Mouse (Mus musculus) embryonic facial prominence, embryonic 11.5 days (tissue): Measurements from ENCODE around the gene Nfic. TPM values are rescaled to one million over a fixed set of nuclear protein-coding genes. Genes with fewer than 3 reads are reported as not detected.

Source experiments
- ATAC-seq: fragments of 200-750 bp; cut with Nextera tagmentation; replicated peaks from 2 replicates; pipeline ENCODE4 v1.8.0; 2017; ENCODE audit warnings: low read depth; ENCODE audit not compliant: insufficient number of reproducible peaks, low FRiP score, low TSS enrichment
- DNase-seq: peaks from one replicate; pipeline ENCODE4 v3.0.0-alpha.2; 2015; ENCODE audit warnings: low spot score
- H3K27ac ChIP-seq: fragments of 300-500 bp; sonication (generic); replicated peaks from 2 replicates; pipeline ENCODE4 v1.5.1; 2014; ENCODE audit warnings: mild to moderate bottlenecking, low read depth, low read length, control low read depth
- H3K27me3 ChIP-seq: fragments of 300-500 bp; sonication (generic); 2 replicates; pipeline ENCODE4 v1.6.1; 2014; ENCODE audit warnings: mild to moderate bottlenecking, low read length, moderate library complexity, mixed read lengths; ENCODE audit not compliant: control insufficient read depth, insufficient read depth
- H3K36me3 ChIP-seq: fragments of 300-500 bp; sonication (generic); replicated peaks from 2 replicates; pipeline ENCODE4 v1.6.1; 2014; ENCODE audit warnings: low read depth, mild to moderate bottlenecking, low read length, moderate library complexity, mixed read lengths; ENCODE audit not compliant: control insufficient read depth, insufficient read depth
- H3K4me1 ChIP-seq: fragments of 300-500 bp; sonication (generic); 2 replicates; pipeline ENCODE4 v1.6.1; 2014; ENCODE audit warnings: low read length, mixed read lengths; ENCODE audit not compliant: control insufficient read depth, insufficient read depth
- H3K4me2 ChIP-seq: fragments of 300-500 bp; sonication (generic); 2 replicates; pipeline ENCODE4 v1.6.1; 2014; ENCODE audit warnings: low read depth, mild to moderate bottlenecking, control low read depth, low read length, moderate library complexity
- H3K4me3 ChIP-seq: fragments of 300-500 bp; sonication (generic); 2 replicates; pipeline ENCODE4 v1.5.1; 2014; ENCODE audit warnings: low read depth, low read length, control low read depth
- H3K9ac ChIP-seq: fragments of 300-500 bp; sonication (generic); replicated peaks from 2 replicates; pipeline ENCODE4 v1.6.1; 2014; ENCODE audit warnings: mild to moderate bottlenecking, control low read depth, low read length
- H3K9me3 ChIP-seq: fragments of 300-500 bp; sonication (generic); replicated peaks from 2 replicates; pipeline ENCODE4 v1.6.1; 2016; ENCODE audit warnings: mild to moderate bottlenecking, low read length, inconsistent platforms, mixed read lengths; ENCODE audit not compliant: control insufficient read depth
- WGBS: fragments of 180-500 bp; shearing (Covaris S2); extraction: QIAGEN DNeasy Blood & Tissue Kit; methylation state at CpG from one replicate; pipeline ENCODE4 v1.1.7; 2014; 5-methylcytosine and 5-hydroxymethylcytosine counted together
- polyA plus RNA-seq: library from polyadenylated mRNA; unstranded; fragments of >200 nt; fragmentation: Nextera tagmentation; extraction: Ambion mirVana; gene quantifications from 2 replicates; pipeline ENCODE4 v1.2.1, GENCODE M21; 2014

The Nfic gene
- polyA plus RNA-seq, 1 experiment from 2014 or later, result 13.1 TPM

GRCm38 (mm10) chr10:81390678-81390965 is 64.8 kb downstream of the Nfic start:
- peaks cover 7% of the 10 kb centered on the region for H3K36me3 ChIP-seq
- H3K9ac ChIP-seq, result no peak overlapping the region
- no peak for ATAC-seq
- H3K27ac ChIP-seq, result no peak overlapping the region
- H3K4me2 ChIP-seq, result no peak overlapping the region
- no peak overlapping the region for H3K4me3 ChIP-seq
- no peaks in the 10 kb centered on the region for H3K27me3 ChIP-seq
- 88% methylated on average over 13 of the region's 13 CpGs for WGBS
- H3K9me3 ChIP-seq, result no peaks in the 10 kb centered on the region
- no peak for DNase-seq
- H3K4me1 ChIP-seq, result no peaks in the 10 kb centered on the region; the same call in 1 of the 2 replicates

DNA sequence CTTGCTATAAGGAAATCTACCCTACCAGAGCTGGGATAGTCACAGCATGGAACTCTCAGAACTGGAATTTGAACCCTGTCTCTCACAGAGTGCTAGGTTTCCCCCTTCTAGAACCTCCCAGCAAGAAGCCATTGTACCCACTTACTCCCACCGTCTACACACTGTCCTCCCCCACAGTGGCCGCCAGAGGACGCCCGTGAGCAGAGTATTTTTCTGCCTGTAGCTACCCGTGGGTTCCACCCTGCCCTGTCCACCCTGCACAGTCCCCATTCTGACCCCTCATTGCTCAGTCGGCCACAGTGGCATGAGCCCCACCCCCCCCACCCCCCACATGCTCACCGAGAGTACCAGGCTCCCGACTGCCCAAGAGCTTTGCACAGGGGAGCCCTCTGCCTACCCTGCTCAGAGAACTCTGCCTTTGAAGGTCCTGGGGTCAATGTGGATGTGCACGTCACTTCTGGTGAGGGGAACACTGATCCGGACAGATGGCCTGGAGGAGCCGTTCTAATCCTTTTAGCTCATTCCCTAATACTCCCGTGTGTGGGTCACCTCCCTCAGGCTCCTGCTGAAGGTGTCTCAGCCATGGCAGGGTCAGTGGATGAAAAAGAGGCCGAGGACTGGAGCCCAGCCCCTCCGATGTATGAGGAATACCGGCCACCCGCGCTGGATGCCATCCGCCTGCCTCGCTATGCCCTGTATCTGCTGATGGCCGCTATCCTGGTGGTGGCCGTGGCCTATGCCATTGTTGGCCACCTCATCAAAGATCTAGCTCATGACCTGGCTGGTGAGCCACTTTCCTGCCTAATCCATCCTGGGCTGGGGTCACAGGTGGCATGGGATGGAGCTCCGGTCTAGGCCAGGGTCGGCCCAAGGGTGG is 65.4 kb downstream of the Nfic start:
- ATAC-seq (peak; percentile 20), DNase-seq (peak; percentile 59)
- Histone ChIP-seq H3K36me3 (peaks cover 7% of the 10 kb centered on the region), H3K27me3 (no peaks in the 10 kb centered on the region), H3K4me2 (no peak overlapping the region), H3K27ac (no peak overlapping the region), H3K4me1 (no peaks in the 10 kb centered on the region; the same call in 1 of the 2 replicates), H3K9ac (no peak overlapping the region), H3K9me3 (no peaks in the 10 kb centered on the region), H3K4me3 (no peak overlapping the region)
- 62% methylated on average over 23 of the region's 23 CpGs for WGBS

GRCm38 (mm10) chr10:81389373-81389772 is 66.1 kb downstream of the Nfic start:
- 70% methylated on average over 3 of the region's 3 CpGs for WGBS
- Histone ChIP-seq H3K9me3 (no peaks in the 10 kb centered on the region), H3K36me3 (peaks cover 7% of the 10 kb centered on the region), H3K27ac (no peak overlapping the region), H3K9ac (no peak overlapping the region), H3K4me1 (no peaks in the 10 kb centered on the region; the same call in 1 of the 2 replicates), H3K4me3 (no peak overlapping the region), H3K27me3 (no peaks in the 10 kb centered on the region), H3K4me2 (no peak overlapping the region)
- DNase-seq (no peak), ATAC-seq (no peak)

DNA sequence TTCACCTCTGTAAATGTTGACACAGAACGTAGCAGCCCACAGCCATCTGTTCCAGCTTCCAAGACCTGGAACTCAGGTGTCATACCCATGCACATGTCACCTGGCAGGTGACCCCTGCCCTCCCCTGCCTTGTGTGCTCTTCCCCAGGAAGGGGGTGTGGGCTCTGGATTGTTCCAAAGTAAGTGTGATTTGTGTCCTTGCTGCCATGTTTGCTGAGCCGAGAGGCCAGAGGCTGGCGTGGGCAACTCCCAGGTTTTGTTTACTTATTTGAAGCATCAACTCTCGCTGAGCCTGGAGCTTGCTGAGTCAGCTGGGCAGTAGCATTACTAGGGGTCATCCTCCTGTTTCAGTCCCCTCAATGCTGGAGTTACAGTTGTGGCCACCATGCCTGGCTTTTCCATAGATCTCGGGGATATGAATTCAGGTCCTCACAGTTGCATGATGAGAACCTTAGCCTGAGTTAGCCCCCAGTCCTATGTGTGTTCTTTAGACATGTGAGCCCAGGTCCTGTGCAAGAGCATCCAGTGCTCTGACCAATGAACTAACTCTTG is 66.9 kb downstream of the Nfic start, which contains the start of gene Gm48552:
TSS of gene Gm48552 (plus strand) at position 501 of the 551 bp plus-strand sequence.
- H3K36me3 ChIP-seq, result peaks cover 7% of the 10 kb centered on the region
- 91% methylated on average over 5 of the region's 5 CpGs for WGBS
- no peaks in the 10 kb centered on the region; the same call in 1 of the 2 replicates for H3K4me1 ChIP-seq
- no peak within 1 kb of the TSS for H3K4me3 ChIP-seq
- ATAC-seq (no peak), DNase-seq (no peak)
- no peak within 1 kb of the TSS for H3K9ac ChIP-seq
- no peaks in the 10 kb centered on the region for H3K9me3 ChIP-seq
- no peak within 1 kb of the TSS for H3K4me2 ChIP-seq
- H3K27me3 ChIP-seq, result no peaks in the 10 kb centered on the region
- no peak within 1 kb of the TSS for H3K27ac ChIP-seq

- H3K9ac ChIP-seq, result no peak overlapping the region
- no peaks in the 10 kb centered on the region for H3K9me3 ChIP-seq
- H3K27ac ChIP-seq, result no peak overlapping the region
- H3K27me3 ChIP-seq, result no peaks in the 10 kb centered on the region
- no peak for DNase-seq
- H3K4me1 ChIP-seq, result no peaks in the 10 kb centered on the region
- WGBS, result 91% methylated on average over 20 of the region's 20 CpGs
- H3K4me2 ChIP-seq, result no peak overlapping the region
- no peak overlapping the region for H3K4me3 ChIP-seq
- ATAC-seq, result no peak
- peaks cover 7% of the 10 kb centered on the region for H3K36me3 ChIP-seq
These were observed 67.7 kb downstream of the Nfic start for GRCm38 (mm10) chr10:81387716-81388115.

DNA sequence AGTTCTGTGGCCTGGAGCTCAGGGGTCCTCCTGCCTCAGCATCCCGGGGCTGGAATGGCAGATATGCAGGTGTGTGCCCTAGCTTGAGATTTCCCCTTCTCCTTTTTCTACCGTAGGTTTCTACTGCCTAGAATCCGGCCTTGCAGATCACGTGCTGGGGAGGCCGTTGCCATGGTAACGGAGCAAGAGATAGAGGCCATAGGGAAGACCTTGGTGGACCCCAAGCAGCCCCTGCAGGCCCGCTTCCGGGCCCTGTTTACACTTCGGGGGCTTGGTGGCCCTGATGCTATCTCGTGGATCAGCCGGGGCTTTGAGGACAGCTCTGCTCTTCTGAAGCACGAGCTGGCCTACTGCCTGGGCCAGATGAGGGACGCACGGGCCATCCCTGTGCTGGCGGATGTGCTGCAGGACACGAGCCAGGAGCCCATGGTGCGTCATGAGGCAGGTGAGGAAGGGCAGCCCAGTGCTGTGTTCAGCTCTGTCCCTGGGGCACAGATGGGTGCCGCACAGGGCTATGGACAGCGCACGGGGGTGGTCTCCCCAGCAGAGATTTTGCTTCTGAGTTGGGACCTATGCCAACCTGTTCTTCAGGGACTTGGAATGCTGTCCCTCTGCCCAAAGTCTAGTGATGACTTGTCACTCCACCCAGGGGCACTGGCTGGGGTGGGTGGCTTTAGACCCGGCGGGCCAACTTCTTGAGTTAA is 69.7 kb downstream of the Nfic start:
- no peaks in the 10 kb centered on the region for H3K9me3 ChIP-seq
- no peak overlapping the region; the same call in 1 of the 2 replicates for H3K4me2 ChIP-seq
- H3K36me3 ChIP-seq, result peaks cover 7% of the 10 kb centered on the region
- no peaks in the 10 kb centered on the region for H3K4me1 ChIP-seq
- no peak overlapping the region for H3K9ac ChIP-seq
- no peak for DNase-seq
- no peak overlapping the region for H3K4me3 ChIP-seq
- H3K27ac ChIP-seq, result no peak overlapping the region
- 87% methylated on average over 22 of the region's 22 CpGs for WGBS
- no peak for ATAC-seq
- no peaks in the 10 kb centered on the region for H3K27me3 ChIP-seq

DNA sequence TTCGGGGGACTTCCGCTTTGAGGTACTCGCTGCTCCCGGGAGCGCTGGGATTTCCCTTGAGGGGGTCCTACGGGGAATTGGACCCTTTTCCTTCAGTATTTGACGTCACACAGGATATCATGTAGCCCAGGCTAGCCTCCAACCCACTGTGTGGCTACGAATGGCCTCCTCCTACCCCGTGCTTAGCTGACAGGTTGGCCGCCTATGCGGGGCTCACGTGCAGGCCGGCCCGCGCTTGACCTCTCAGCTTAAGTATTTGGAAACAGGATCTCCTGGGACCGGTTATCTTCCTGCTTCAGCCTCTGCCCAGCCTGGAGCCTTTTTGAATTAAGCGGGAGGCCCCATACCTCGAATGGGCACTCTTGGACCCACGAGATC is 70.8 kb downstream of the Nfic start:
- WGBS, result 1% methylated on average over 19 of the region's 19 CpGs
- peaks cover 7% of the 10 kb centered on the region for H3K36me3 ChIP-seq
- no peaks in the 10 kb centered on the region for H3K4me1 ChIP-seq
- H3K27me3 ChIP-seq, result no peaks in the 10 kb centered on the region
- H3K4me2 ChIP-seq, result peak overlapping the region; percentile 82
- peak overlapping the region; percentile 44 for H3K27ac ChIP-seq
- no peaks in the 10 kb centered on the region for H3K9me3 ChIP-seq
- ATAC-seq (peak; percentile 30; the same call in 1 of the 2 replicates), DNase-seq (no peak)
- H3K4me3 ChIP-seq, result peak overlapping the region; percentile 94
- H3K9ac ChIP-seq, result peak overlapping the region; percentile 82
